Mouse (Mus musculus) heart, postnatal 0 days (tissue): ENCODE measurements around the gene Elmod1.
A peak's percentile ranks its signal among the peaks of the same experiment; 100 is the strongest.

Experiments
- CTCF ChIP-seq: IDR thresholded peaks from 2 replicates; pipeline ENCODE4 v1.5.1; 2016; ENCODE audit warnings: antibody characterized with exemption, control low read depth, low read depth
- EP300 ChIP-seq: IDR thresholded peaks from 2 replicates; pipeline ENCODE4 v1.6.1; 2016; ENCODE audit warnings: antibody characterized with exemption, low read depth

DNA sequence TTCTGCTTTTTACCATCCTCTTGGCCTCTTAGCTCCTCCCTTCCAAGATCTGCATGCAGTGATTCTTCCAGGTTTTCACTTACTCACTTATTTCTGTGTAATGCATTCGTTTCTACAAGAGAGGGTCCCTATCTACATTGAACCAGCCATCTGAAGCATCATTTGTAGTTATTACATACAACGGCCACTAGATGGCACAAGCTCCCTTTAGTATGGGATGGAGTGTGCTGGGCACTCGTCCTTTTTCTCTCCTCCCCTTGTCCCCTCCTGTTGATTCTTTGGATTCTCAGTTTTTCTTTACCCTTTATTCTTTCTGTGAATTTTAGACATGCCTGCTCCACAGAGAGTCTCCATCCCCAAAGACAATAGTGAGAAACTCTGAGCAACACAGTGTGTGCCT is 15.8 kb upstream of the Elmod1 start:
- peak; percentile 90 for TF ChIP-seq CTCF
- no peak for TF ChIP-seq EP300
